Mouse (Mus musculus) thymus, postnatal 25 days (tissue): Measurements from ENCODE around the gene Ift52.
A peak's percentile ranks its signal among the peaks of the same experiment; 100 is the strongest.
"Not testable (repeated sequence)": the region's sequence is repeated elsewhere in the genome, so short reads cannot be mapped to it uniquely, and the experiment has no call there.

Source experiments
- DNase-seq: peaks from one replicate; pipeline ENCODE4 v3.0.0; 2022

Ift52 gene

DNA sequence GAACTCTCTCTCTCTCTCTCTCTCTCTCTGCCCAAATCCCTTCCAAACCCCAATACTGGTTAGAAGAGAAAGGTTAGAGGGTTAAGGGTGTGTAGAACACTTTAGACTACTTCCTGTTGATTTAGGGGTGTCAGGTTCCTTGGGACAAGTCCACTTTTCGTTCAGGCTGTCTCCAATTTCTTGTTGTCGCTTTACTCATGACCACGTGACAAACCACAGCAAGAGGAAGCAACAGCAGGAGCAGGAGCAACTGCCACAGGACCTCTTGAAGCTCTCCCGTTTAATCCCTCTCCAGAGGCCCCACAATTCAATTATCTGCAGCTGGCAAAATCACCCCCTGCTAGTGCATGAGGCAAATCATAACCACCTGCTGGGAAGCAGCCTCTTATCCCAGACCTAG lies 15.5 kb downstream of the Ift52 start:
- no peak for DNase-seq

DNA sequence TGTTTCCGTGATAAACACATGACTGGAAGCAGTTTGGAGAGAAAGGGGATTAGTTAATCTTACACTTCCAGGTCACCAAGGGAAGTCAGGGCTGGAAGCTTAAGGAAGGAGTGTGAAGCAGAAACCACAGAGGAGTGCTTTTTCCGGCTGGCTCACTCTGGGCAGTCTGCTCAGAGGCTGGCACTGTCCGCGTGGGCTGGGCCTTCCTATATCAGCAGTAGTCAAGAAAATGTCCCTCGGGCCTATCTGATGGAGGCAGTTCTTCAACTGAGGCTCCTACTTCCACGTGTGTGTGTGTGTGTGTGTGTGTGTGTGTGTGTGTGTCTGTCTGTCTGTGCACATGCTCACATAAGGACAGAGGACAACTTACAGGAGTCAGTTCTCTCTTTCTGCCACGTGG lies 22.8 kb downstream of the Ift52 start:
- no peak for DNase-seq

DNA sequence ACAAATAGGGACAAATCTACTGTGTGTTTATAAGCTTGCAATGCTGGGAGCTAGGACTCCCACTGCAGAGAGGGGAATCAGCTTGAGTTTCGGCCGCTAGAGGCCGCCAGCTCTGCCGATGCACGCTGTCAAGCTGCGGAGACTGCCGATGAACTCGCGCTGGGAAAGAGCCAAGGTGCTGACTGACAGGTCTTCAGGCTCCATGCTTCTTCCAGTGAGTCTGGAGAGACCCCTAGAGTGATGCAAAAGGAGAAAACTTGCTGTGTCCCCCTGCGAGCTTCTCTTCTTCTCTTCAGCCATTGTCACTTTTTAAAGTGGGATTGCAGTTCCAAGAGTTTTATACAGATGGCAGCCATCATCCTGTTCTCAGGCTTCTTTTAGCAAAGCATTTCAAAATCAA lies 31.0 kb downstream of the Ift52 start:
- DNase-seq: peak; percentile 68

DNA sequence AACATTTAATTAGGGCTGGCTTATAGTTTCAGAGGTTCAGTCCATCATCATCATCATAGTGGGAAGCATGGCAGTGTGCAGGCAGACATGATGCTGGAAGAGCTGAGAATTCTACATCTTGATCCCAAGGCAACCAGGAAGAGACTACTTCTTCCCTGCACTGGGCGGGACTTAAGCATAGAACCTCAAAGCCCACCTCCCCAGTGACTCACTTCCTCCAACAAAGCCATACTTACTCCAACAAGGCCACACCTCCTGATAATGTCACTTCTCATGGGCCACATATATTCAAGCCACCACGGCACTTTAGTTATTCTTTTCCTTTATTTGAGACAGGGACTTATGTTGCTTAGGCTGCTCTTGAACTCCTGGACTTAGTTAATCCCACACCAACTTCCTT lies 32.0 kb downstream of the Ift52 start:
- DNase-seq: no peak

DNA sequence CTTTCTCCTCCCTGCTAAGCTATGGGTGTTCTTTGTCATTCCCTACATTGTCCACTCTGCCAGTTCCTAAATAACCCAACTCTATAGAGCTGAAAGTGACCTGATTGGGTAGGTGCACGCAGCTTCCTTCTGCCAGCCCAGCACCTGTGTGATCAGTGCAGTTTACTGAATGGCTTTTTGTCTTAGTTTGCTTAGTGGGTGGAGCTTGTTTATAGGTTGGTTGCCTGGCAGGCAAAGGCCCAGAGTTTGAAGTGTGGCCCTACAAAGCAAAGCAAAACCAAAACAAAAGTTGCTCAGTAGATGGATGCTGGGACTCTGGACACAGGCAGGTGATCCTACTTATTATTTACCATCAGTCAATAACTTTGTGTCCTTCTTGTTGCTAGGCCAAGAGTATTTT lies 34.5 kb downstream of the Ift52 start:
- DNase-seq: no peak

DNA sequence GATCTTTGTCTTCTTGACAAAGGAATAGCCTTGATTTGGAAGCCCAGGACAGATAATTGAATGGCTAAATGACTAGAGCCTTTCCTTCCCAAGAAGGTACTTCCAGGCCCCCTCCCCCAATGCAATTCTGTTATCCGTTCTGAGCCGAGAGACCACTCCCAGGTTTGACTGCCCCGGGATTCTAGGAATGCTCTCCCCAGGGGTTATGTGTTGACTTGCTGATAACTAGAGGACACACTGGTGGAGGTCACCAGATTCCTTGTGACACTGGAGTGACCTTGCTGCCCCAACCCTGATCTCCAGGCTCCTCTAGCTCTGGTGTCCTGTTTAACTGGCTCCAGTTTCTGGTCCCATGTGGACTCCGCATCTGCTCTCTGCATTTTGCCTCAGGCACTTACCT lies 34.9 kb downstream of the Ift52 start:
- no peak for DNase-seq

DNA sequence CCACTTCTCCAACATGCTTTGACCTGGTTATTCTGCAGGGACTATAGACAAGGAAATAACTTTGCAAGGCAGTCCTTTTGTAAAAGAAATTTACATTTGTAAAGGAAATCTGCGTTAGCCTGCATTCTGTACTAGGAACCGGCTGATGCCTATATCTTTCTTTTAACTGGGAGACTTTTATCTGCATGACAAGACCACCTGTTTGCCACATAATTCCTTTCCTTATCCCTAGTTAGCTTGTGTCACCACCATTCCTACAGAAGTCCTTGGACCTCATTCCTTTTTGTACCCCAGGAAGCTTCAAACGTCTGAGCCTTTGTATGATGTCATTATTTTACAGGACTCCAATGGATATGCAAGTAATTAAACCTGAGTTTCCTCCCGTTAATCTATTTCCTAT lies 35.7 kb downstream of the Ift52 start:
- DNase-seq: no peak

DNA sequence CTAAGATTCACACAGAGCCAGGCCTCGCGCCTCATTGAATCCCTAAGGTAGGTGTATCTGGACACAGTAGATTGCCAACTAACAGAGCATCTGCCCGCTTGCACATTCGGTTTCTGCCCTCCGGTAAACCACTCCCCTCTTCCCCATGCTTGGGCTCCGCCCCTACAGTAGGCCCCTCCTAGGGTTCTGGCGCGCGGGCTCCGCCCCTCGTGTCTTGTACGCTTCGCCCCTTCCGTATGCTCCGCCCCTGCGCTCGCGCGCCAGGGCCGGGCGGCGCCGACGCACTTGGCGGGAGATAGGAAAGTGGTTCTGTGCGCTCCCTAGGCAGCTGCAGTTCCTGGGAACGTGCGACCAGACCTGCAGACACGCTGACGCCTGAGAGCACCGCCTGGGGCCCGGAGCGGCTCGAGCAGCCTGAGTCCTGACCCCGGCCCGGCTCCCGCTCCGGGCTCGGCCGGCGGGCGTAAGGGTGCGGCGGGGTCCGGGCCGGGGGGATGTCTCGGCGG lies 37.2 kb downstream of the Ift52 start, which contains the start of gene Mybl2:
Gene Mybl2 (plus strand): TSS at position 353 of the 506 bp plus-strand sequence.
- peak; percentile 94 for DNase-seq

DNA sequence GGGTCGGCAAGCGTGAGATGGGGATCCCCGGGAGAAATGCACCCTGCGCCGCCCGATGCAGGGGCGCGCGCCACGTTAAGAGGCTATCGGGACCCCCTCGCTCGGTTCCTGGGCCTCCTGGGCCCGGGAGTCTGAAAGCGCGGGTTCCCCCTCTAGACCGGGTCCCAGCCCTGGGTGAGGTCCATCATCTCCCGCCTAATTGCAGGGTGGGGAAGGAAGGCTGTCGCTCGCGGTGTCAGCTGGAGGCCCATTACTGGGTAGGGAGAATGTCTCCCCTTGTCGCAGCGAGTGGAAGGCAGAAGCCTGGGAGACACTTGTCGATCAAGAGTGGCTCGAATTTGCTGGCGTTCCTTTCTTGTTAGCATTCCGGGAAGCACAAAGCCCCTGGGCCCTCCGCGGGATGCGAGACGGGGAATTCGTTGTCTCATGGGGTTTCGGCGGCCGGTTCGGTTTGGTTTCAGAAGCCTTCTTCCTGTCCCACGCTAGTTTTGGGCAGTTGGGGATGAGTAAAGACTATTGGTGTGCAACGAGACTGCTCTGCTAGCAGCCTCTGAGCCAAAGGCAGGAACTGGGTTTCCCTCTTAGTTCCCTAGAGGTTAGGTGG lies 37.8 kb downstream of the Ift52 start:
- DNase-seq: no peak

DNA sequence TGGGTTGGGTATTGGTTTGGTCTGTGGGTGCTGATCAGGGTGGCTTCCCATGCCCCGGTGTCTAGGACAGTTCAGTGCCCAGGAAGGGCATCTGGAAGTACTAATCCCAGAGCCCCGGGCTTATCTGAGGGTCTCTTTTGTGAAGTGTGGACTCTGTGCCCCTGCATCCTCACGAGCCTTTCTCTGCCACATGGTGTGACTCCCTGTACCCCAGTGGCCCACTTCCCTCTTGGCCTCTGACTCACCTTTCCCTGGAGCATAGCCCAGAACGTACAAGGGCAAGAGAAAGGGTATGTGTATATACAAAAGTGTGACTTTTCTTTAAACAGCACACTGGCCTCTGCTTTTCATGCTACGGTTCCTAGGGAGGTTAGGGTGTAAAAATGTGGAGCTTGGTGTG lies 38.6 kb downstream of the Ift52 start:
- peak; percentile 3 for DNase-seq

DNA sequence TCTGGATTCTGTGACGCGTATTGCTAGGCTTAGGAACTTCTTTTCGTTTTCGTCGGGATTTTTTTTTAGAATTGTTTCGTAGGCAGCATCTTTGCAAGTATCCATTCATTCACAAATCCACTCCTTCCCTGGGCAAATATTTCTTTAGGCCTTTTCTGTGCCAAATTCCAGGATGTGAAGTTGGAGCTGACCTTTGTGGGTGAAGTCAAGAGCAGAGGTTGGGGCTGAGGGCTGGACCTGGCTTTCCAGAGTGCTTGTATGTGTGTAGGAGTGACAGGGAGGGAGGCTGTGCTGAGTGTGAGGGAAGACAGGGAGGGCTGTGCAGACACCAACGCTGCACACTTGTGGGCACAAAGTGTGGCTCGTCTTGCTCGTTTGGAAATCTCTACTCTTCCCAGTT lies 39.4 kb downstream of the Ift52 start:
- no peak for DNase-seq

DNA sequence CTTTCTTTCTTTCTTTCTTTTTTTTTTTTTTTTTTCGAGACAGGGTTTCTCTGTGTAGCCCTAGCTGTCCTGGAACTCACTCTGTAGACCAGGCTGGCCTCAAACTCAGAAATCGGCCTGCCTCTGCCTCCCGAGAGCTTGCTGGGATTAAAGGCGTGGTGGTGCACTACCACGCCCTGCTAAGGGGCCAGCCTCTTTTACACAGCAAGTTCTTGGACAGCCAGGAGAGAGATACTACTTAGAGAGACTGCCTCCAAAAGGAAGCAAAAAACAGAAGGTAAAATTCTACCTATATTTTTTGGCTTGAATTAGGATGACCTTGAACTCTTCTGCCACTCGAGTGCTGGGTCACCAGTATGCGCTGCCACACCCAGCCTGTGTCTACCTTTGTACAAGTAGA lies 41.8 kb downstream of the Ift52 start:
- DNase-seq: not testable (repeated sequence)

DNA sequence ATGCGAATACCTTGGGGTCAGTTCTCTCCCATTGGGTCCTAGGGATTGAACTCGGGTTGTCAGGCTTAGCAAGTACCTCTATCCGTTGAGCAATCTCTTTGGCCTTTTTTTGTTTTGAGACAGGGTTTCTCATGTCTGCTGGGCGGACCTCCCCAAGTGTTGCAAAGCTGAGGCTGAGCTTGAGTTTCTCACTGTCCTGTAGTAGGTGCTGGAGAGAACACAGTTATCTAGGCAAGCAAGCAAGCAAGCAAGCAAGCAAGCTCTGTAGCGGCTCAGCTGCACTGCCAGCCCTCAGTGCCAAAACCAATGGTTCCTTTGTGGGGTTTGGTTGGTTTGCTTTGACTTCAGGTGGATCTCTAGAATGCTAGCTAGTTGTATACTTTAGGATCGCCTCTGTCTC lies 43.5 kb downstream of the Ift52 start:
- no peak for DNase-seq

DNA sequence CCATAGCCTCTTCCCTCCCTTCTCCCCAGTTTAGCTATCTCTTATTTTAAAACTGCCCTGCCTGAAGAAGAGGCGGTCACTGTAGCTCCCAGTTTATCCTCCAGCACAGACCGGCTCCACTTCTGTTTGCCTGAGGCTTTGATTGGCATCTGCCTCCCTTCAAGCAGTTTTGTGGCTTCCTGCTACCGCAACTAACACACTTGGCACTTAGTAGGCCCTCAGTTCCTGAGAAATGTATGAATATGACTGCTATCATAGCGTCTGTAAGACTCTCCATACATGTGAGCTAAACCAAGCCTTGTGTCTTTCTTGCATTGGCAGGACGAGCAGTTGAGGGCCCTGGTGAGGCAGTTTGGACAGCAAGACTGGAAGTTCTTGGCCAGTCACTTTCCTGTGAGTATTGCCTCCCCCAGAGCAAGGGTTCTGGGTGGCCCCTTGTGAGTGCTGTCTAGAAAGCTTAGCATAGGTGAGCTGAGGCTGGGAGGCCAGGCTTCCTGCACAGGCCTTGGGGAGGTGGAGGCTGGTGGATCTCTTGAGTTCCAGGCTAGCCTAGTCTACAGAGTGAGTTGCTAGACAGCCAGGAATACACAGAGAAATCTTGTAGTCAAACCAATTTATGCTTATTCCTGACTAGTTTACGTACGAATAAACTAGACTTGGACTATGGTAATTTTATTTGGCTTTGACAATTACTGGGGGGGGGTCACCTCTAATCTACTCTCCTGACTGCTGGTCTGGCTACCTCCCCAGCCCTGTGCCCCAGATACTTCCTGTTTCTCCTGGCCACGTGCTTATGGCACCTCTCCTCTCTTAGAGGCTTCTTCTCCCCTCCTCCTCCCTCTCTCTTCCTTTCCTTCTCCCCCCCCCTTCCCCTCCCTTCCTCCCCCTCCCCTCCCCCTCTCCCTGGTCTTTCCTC lies 44.3 kb downstream of the Ift52 start:
- no peak for DNase-seq

DNA sequence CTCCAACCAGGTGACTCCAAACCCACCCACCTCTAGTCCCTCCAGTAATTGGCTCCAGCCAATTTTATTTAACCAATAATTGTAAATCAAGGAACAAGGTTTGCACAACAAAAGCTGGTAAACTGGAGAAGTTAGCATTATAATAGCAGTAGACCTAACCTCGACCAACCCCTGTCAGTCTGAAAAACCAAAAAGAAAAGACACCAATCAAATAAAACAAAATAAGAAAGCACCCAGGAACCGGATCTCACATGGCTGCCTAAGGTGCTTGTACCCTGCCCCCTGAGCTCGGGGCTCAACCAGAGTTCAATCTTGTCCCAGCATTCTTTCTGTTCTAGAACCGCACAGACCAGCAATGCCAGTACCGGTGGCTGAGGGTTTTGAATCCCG lies 45.0 kb downstream of the Ift52 start:
- no peak for DNase-seq

DNA sequence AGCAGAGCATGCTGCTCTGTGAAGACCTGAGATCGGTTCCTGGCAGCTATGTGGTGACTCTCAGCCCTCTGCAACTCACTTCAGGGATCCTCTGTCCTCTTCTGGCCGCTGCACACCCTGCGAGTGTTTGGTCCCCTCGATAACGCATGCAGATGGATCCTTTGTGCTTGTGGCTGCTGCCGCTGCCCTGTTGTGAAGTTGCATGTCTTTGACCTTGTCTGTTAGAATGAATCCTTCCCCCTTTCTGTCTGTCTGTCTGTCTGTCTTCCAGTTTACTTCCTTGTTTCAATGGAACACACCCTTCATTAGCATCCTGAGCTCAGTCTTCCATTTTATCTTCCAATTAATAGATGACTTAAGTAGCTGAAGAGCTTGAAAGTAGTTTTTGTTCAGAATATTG lies 49.2 kb downstream of the Ift52 start:
- no peak for DNase-seq

DNA sequence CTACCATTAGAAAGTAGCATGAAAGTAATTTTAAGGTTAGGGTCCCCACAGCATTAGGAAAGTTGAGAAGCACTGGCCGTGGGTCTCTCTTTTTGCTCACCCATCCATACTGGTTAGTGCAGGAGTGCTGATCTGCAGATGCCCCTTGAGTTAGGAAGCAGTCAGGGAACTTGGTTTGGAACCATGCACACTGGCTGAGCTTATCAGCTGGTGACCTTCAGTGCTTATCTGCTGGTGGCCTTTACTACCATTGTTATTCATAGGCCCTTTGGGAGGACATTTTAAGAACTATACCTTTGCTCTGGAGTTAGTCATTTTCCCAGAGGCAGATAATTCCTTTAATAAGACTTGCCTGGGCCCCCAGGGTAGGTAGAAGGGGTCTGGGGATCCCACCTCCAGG lies 50.1 kb downstream of the Ift52 start:
- no peak for DNase-seq

DNA sequence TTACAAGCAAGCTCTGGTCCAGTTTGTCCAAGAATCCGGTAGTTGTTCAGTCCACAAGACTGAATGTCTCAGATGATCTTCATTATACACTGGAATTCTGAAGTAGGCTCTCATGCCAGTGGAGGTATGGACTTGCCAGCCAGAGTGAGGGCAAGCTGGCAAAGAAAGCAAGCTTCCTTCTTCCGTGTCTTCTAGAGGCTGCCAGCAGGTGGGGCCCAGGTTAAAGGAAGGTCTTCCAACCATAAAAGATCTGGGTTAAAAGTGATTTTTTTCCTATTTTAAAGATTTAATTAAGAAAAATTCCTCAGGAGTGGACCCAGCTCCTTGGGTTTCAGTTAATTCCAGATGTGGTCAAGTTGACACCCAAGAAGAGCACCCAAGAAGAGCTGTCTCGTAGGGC lies 53.1 kb downstream of the Ift52 start:
- DNase-seq: no peak

DNA sequence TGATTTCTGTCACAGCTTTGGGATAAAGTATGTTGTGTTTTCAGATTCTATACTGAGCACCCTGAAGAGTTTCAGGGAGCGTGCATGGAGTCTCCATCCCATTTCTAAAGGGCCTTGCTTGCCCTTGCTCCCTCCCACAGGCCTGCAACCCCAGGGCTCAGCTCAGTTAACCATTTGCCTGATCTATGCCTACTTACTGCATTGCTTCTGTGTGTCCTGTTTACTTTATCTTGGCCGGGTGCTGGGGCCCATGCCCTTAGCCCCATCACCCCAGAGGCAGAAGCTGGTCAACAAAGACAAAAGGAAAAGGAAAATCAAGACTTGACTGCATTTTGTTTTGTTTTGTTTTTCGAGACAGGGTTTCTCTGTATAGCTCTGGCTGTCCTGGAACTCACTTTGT lies 54.4 kb downstream of the Ift52 start:
- no peak for DNase-seq

DNA sequence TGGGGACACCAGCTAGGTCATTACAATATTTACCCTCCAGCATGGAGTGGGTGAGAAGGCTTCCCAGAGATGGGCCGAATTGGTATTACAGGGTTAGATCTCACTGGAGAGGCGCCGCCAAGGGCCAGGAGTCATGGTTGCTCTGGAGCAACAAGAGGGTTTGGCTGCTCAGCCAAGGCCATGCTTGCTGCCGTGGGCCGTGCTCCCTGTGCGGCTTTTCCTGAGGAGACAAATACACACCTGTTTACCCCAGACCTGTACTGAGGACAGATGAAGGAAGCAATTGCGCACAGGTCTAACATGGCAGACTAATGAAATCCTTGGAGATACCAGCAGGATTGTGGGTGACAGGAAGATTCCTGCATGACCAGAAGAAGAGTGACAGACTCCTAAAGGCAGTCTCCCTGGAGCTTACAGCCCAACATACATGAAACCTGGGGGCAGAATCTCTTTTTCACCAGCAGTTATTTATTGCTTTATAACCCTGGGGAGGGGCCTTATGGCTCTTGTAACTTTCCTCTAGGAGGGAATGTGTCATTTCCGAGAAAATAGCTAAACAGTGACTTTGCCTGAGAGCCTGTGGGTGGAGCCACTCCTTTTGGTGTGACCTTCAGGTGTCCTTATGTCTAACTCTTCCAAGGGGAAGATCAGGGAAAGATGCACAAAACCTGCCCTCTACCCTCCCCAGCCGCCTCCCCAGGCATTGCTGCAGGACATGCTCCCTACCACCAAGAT lies 56.0 kb downstream of the Ift52 start:
- DNase-seq: no peak

DNA sequence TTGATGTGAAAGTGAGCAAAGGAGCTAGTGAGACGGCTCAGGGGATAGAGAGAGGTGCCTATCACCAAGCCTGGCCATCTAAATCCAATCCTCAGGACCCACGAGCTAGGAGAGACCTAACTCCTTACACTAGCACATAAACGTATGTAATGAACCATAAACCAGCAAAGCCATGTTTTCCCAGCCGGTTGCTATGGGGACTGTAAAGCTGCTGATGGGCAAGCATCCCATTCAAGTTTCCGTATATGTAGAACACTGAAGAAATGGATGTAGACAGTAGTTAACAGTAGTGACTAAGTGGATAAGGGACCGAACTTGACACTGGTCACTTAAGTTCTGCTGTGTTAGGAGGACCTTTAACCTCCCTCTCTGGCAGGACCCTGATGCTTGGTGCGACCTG lies 56.9 kb downstream of the Ift52 start:
- no peak for DNase-seq

DNA sequence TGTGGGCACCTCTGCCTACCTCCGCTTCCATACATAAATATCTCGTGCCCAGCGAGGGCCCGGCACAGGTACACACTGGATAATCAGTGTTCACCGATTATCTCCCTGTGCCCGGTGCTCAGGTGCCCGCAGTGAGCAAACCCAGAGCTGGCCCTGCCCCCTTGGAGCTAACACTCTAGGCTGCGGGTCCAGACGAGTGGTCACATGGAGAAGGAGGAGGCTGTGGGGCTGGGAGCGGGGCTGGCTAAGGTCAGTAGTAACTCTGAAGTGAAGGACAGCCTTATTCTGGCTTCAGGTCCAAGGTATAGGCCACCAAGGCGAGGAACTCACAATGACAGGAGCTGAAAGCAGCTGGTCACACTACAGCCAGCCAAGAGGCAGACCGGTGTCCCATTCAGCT lies 57.7 kb downstream of the Ift52 start:
- DNase-seq: no peak

DNA sequence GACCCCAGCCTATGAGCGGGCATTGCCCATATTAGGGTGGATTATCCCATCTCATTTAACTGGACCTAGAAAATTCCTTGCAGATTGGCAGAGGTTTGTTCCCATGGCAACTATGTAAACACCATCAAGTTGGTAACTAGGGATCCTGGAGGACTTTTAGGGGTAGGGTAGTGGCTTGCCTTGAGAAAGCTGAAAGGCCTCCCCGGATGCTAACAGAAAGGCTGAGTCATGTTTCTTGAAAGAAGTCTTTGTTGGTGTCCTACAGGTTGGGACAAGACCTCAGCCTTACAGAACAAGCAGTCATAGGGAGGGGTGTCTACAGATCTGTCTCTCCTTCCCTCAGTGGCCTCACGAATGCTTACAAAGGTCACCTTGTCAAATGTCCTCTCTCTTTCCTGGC lies 58.1 kb downstream of the Ift52 start:
- DNase-seq: no peak

DNA sequence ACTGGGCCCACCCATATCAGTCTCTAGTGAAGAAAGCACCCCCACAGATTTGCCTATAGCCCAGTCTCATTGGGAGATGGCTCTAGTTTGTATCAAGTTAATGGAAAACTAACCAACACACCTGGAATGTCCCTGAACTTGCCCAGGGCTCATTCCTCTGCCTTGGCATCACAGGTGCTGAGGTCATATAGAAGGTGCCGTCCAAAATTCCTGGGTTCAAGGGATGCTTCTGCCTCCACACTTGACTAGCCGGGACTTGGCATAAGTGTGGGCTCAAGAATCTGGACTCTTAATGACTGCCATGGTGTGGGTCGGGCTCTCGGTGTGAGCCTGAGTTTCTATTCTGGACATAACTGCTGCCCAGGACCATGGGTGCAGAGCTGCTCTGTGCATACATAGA lies 61.9 kb downstream of the Ift52 start:
- DNase-seq: no peak
